Mouse (Mus musculus) intestine, embryonic 14.5 days (tissue): Measurements from ENCODE around the gene Hspa12b. TPM values are rescaled to one million over a fixed set of nuclear protein-coding genes. Genes with fewer than 3 reads are reported as not detected.

Source experiments
- ATAC-seq: fragments of 200-750 bp; cut with Nextera tagmentation; replicated peaks from 2 replicates; pipeline ENCODE4 v1.8.0; 2017; ENCODE audit warnings: low read depth, moderate number of reproducible peaks, moderate TSS enrichment, moderate library complexity; ENCODE audit not compliant: low FRiP score, low TSS enrichment
- DNase-seq: peaks from one replicate; pipeline ENCODE4 v3.0.0-alpha.2; 2018; ENCODE audit warnings: low spot score
- H3K27ac ChIP-seq: fragments of 300-500 bp; sonication (generic); 2 replicates; pipeline ENCODE4 v1.5.1; 2014; ENCODE audit warnings: low read depth, mild to moderate bottlenecking, control low read depth
- H3K27me3 ChIP-seq: fragments of 300-500 bp; sonication (generic); replicated peaks from 2 replicates; pipeline ENCODE4 v1.6.1; 2014; ENCODE audit warnings: low read length, control low read depth; ENCODE audit not compliant: control insufficient read depth, insufficient read depth
- H3K36me3 ChIP-seq: fragments of 300-500 bp; sonication (generic); 2 replicates; pipeline ENCODE4 v1.6.1; 2014; ENCODE audit warnings: low read length, control low read depth; ENCODE audit not compliant: control insufficient read depth, insufficient read depth
- H3K4me1 ChIP-seq: fragments of 300-500 bp; sonication (generic); replicated peaks from 2 replicates; pipeline ENCODE4 v1.6.1; 2014; ENCODE audit warnings: low read length, control low read depth, mixed read lengths; ENCODE audit not compliant: control insufficient read depth, insufficient read depth
- H3K4me2 ChIP-seq: fragments of 300-500 bp; sonication (generic); 2 replicates; pipeline ENCODE4 v1.6.1; 2014; ENCODE audit warnings: low read length
- H3K4me3 ChIP-seq: fragments of 300-500 bp; sonication (generic); 2 replicates; pipeline ENCODE4 v1.5.1; 2014; ENCODE audit warnings: low read depth, low read length, control low read depth, mixed read lengths
- H3K9ac ChIP-seq: fragments of 300-500 bp; sonication (generic); 2 replicates; pipeline ENCODE4 v1.6.1; 2014; ENCODE audit warnings: mild to moderate bottlenecking, low read length
- H3K9me3 ChIP-seq: fragments of 300-500 bp; sonication (generic); 2 replicates; pipeline ENCODE4 v1.6.1; 2016; ENCODE audit warnings: low read length, control low read depth; ENCODE audit not compliant: control insufficient read depth
- WGBS: fragments of 180-500 bp; shearing (Covaris S2); extraction: QIAGEN DNeasy Blood & Tissue Kit; methylation state at CpG from one replicate; pipeline ENCODE4 v1.1.7; 2014; 5-methylcytosine and 5-hydroxymethylcytosine counted together
- polyA plus RNA-seq: library from polyadenylated mRNA; unstranded; fragments of >200 nt; fragmentation: Nextera tagmentation; extraction: Ambion mirVana; gene quantifications from 2 replicates; pipeline ENCODE4 v1.2.1, GENCODE M21; 2014

Hspa12b gene
- polyA plus RNA-seq, 1 experiment from 2014 or later, result 5.4 TPM

- Histone ChIP-seq H3K4me2 (peak within 1 kb of the TSS; percentile 69), H3K27me3 (no peaks in the 10 kb centered on the region), H3K4me3 (peak within 1 kb of the TSS; percentile 66), H3K27ac (peak within 1 kb of the TSS; percentile 58; the same call in 1 of the 2 replicates), H3K9ac (peak within 1 kb of the TSS; percentile 69), H3K4me1 (peaks cover 29% of the 10 kb centered on the region), H3K9me3 (no peaks in the 10 kb centered on the region), H3K36me3 (peaks cover 6% of the 10 kb centered on the region; the same call in 1 of the 2 replicates)
- DNase-seq (peak; percentile 92), ATAC-seq (peak; percentile 93)
- WGBS, result under 1% methylated on average over 36 of the region's 43 CpGs
Observed at GRCm38 (mm10) chr2:131186771-131187601, 59.9 kb downstream of the Hspa12b start, which contains the start of the genes Cdc25b and Spef1. TSS of gene Cdc25b (plus strand) at chr2:131186949. TSS of gene Spef1 (minus strand) at chr2:131187282.

DNA sequence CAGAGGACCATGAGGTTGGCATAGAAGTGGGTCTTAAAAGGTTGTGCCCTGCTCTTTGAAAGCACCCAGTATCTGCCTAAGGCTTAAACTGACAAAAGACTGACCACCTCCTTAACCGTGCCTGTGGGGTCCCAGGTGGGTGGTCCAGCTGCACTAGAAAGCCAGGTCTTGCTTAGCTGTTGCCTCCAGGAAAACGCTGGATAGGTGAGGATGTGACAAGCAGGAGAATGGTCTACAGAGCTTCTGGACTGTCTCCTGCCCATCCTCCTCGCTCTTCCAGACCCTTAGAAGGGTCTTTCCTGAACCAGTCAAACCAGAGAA is 60.5 kb downstream of the Hspa12b start:
- no peaks in the 10 kb centered on the region for H3K27me3 ChIP-seq
- ATAC-seq (no peak), DNase-seq (no peak)
- peak overlapping the region; percentile 69 for H3K4me2 ChIP-seq
- H3K36me3 ChIP-seq, result peaks cover 10% of the 10 kb centered on the region; the same call in 1 of the 2 replicates
- 18% methylated on average over 3 of the region's 3 CpGs for WGBS
- peaks cover 29% of the 10 kb centered on the region for H3K4me1 ChIP-seq
- H3K9me3 ChIP-seq, result no peaks in the 10 kb centered on the region
- peak overlapping the region; percentile 69 for H3K9ac ChIP-seq
- H3K4me3 ChIP-seq, result peak overlapping the region; percentile 66
- H3K27ac ChIP-seq, result peak overlapping the region; percentile 58; the same call in 1 of the 2 replicates

DNA sequence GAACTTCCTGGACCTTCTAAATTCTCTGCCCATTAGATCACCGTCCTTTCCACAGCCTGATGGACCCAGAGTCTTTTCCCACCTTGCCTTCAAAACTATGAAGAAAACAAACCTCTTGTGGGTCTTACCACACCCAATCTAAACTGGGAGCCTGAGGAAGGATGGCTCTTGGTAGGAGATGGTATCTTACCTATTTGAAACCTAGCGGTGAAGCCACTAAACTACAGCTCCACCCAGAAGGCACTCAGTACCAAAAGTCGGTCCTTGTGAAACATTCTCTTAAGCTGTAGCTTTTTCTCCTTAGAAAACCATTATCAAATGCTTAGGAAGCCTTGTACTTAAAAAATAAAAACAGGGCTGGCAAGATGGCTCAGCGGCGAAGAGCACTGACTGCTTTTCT is 61.2 kb downstream of the Hspa12b start:
- 91% methylated on average over 5 of the region's 5 CpGs for WGBS
- no peak for DNase-seq
- Histone ChIP-seq H3K4me3 (no peak overlapping the region), H3K9ac (no peak overlapping the region), H3K4me1 (peaks cover 29% of the 10 kb centered on the region), H3K36me3 (peaks cover 17% of the 10 kb centered on the region), H3K4me2 (no peak overlapping the region), H3K9me3 (no peaks in the 10 kb centered on the region), H3K27ac (no peak overlapping the region), H3K27me3 (no peaks in the 10 kb centered on the region)
- ATAC-seq, result no peak

DNA sequence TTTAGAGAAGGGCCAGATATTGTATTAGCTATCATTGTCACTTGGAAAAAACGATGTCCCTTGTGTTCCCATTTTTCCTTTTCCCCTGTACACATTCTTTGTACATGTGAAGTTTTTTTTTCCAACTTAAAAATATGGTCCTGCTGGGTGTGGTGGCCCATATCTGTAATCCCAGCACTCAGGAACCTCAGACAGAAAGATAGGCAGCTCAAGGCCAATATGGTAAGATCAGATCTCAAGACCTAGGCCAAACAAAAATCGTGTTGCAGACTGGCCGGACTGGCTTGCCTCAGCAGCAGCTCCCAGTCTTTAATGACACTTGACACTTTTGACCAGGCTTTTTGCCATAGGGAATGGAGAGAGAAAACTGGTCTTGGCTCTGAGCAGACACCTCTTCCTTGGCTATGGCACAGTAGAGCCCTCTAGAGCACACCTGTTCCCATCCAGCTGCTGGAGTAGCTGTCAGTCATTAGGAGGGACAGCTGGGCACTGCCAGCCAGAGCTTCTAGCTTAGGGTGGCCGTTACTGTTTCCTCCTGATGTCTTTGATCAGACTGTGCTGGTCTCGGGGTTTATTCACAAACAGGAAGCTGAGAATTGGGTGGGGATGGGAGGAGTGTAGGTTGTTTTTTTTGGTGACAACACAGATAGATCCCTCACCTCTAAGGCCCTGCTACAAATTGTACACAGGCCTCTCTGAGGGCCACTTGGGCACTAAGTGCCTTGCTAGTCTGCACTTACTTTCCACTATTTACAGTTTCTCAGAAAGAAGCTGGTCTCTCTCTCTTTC is 62.6 kb downstream of the Hspa12b start:
- 49% methylated on average over 5 of the region's 5 CpGs for WGBS
- H3K36me3 ChIP-seq, result peaks cover 31% of the 10 kb centered on the region
- no peak overlapping the region for H3K4me3 ChIP-seq
- H3K4me1 ChIP-seq, result peaks cover 29% of the 10 kb centered on the region
- no peaks in the 10 kb centered on the region for H3K27me3 ChIP-seq
- ATAC-seq (no peak), DNase-seq (no peak)
- peak overlapping the region; percentile 4; the same call in 1 of the 2 replicates for H3K4me2 ChIP-seq
- H3K9me3 ChIP-seq, result no peaks in the 10 kb centered on the region
- no peak overlapping the region for H3K9ac ChIP-seq
- H3K27ac ChIP-seq, result peak overlapping the region; percentile 60

- Histone ChIP-seq H3K4me2 (peak overlapping the region; percentile 22), H3K9ac (no peak overlapping the region), H3K36me3 (peaks cover 39% of the 10 kb centered on the region), H3K9me3 (no peaks in the 10 kb centered on the region), H3K4me3 (no peak overlapping the region), H3K27ac (peak overlapping the region; percentile 60), H3K4me1 (peaks cover 29% of the 10 kb centered on the region), H3K27me3 (no peaks in the 10 kb centered on the region)
- no peak for DNase-seq
- 29% methylated on average over 10 of the region's 10 CpGs for WGBS
- peak; percentile 14; the same call in 1 of the 2 replicates for ATAC-seq
Observed at GRCm38 (mm10) chr2:131190344-131191004, 63.4 kb downstream of the Hspa12b start.

DNA sequence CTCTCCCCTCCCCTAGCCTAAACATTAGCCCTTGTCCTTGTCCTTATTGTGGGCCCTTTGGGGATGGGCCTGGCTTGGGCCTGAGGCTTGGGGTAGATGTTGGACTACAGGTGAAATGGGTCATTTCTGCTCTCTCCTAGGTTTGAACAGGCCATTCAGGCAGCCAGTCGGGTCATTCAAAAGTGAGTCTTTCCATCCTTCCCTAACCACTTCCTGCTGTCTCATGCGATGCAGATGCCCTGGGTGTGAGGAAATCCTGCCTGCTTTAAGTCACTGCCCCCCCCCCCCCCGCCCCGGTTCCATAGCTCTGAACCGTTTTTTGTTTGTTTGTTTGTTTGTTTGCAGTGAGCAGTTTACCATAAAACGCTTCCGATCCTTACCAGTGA is 63.9 kb downstream of the Hspa12b start:
- Histone ChIP-seq H3K27ac (peak overlapping the region; percentile 60; the same call in 1 of the 2 replicates), H3K4me1 (peaks cover 27% of the 10 kb centered on the region), H3K27me3 (no peaks in the 10 kb centered on the region), H3K9me3 (no peaks in the 10 kb centered on the region), H3K4me2 (no peak overlapping the region), H3K36me3 (peaks cover 42% of the 10 kb centered on the region), H3K4me3 (no peak overlapping the region), H3K9ac (no peak overlapping the region)
- whole genome bisulfite sequencing, result 74% methylated on average over 7 of the region's 7 CpGs
- no peak for ATAC-seq
- DNase-seq, result no peak

Other genes with a start within 250 kb of the Hspa12b start
- gene 4930402H24Rik, start 220.9 kb upstream of the Hspa12b start, polyA plus RNA-seq, result 33.3 and 34.7 TPM in 2 replicates
- gene Atrn, start 220.8 kb upstream of the Hspa12b start, polyA plus RNA-seq, result 8.4 and 8.5 TPM in 2 replicates
- gene Gfra4, start 84.2 kb upstream of the Hspa12b start, polyA plus RNA-seq, result 13.7 and 15.8 TPM in 2 replicates
- 1.8 and 1.9 TPM in 2 replicates for gene Adam33, start 63.5 kb upstream of the Hspa12b start, polyA plus RNA-seq
- gene Siglec1, start 40.5 kb upstream of the Hspa12b start, polyA plus RNA-seq, result 0.30 and 0.41 TPM in 2 replicates
- not detected in 2 replicates for gene Gm11037, start 6.2 kb downstream of the Hspa12b start, polyA plus RNA-seq
- 91.4 and 93.1 TPM in 2 replicates for gene 1700037H04Rik, start 32.8 kb downstream of the Hspa12b start, polyA plus RNA-seq
- 8.8 and 9.5 TPM in 2 replicates for gene Cenpb, start 52.8 kb downstream of the Hspa12b start, polyA plus RNA-seq
- gene Cdc25b, start 59.7 kb downstream of the Hspa12b start, polyA plus RNA-seq, result 51.8 and 61.0 TPM in 2 replicates
- gene Spef1, start 60.0 kb downstream of the Hspa12b start, polyA plus RNA-seq, result 5.8 and 6.4 TPM in 2 replicates
- gene Ap5s1, start 79.8 kb downstream of the Hspa12b start, polyA plus RNA-seq, result 23.4 and 23.8 TPM in 2 replicates
- 19.1 and 19.8 TPM in 2 replicates for gene Mavs, start 106.8 kb downstream of the Hspa12b start, polyA plus RNA-seq
- 35.9 and 37.6 TPM in 2 replicates for gene Pank2, start 135.2 kb downstream of the Hspa12b start, polyA plus RNA-seq
- gene Rnf24, start 225.6 kb downstream of the Hspa12b start, polyA plus RNA-seq, result 2.7 and 3.0 TPM in 2 replicates